Mouse (Mus musculus) thymus, adult 2 months (tissue): ENCODE results near the gene Ttbk2. TPM values are rescaled to one million over a fixed set of nuclear protein-coding genes. Genes with fewer than 3 reads are reported as not detected.
A peak's percentile ranks its signal among the peaks of the same experiment; 100 is the strongest.

ENCODE experiments used
- DNase-seq: peaks from one replicate; pipeline ENCODE4 v3.0.0; 2021
- H3K27ac ChIP-seq: fragments of 200-500 bp; 2 replicates; pipeline ENCODE4 v1.5.1; 2012; ENCODE audit warnings: low read length, control low read depth; ENCODE audit not compliant: control insufficient read depth, insufficient read depth
- H3K27me3 ChIP-seq: fragments of 200-500 bp; 2 replicates; pipeline ENCODE4 v1.6.1; 2012; ENCODE audit warnings: mild to moderate bottlenecking, low read length, moderate library complexity, mixed read lengths; ENCODE audit not compliant: control insufficient read depth, insufficient read depth
- H3K36me3 ChIP-seq: fragments of 200-500 bp; 2 replicates; pipeline ENCODE4 v1.6.1; 2012; ENCODE audit warnings: mild to moderate bottlenecking, low read length, moderate library complexity; ENCODE audit not compliant: control insufficient read depth, insufficient read depth
- H3K4me1 ChIP-seq: fragments of 200-500 bp; replicated peaks from 2 replicates; pipeline ENCODE4 v1.6.1; 2012; ENCODE audit warnings: low read length; ENCODE audit not compliant: control insufficient read depth, insufficient read depth
- H3K4me3 ChIP-seq: fragments of 200-500 bp; 2 replicates; pipeline ENCODE4 v1.5.1; 2012; ENCODE audit warnings: mild to moderate bottlenecking, low read length, control low read depth, moderate library complexity; ENCODE audit not compliant: control insufficient read depth, insufficient read depth
- CTCF ChIP-seq: fragments of 200-500 bp; IDR thresholded peaks from 2 replicates; pipeline ENCODE4 v1.5.1; 2012; ENCODE audit warnings: mild to moderate bottlenecking, control low read depth, low read length, moderate library complexity, borderline replicate concordance; ENCODE audit not compliant: control insufficient read depth, poor library complexity, insufficient read depth; ENCODE audit errors: extremely low read depth
- POLR2A ChIP-seq: fragments of 200-500 bp; IDR thresholded peaks from 2 replicates; pipeline ENCODE4 v1.6.1; 2012; ENCODE audit warnings: mild to moderate bottlenecking, low read length, control low read depth, moderate library complexity; ENCODE audit not compliant: control insufficient read depth, poor library complexity, insufficient read depth; ENCODE audit errors: extremely low read depth
- WGBS: fragments of 180-500 bp; shearing (Covaris S2); methylation state at CpG from one replicate; pipeline ENCODE4 v1.1.7; 2018; 5-methylcytosine and 5-hydroxymethylcytosine counted together
- polyA plus RNA-seq: library from polyadenylated mRNA; depleted of rRNA; stranded (reverse); fragments of >200 nt; gene quantifications from 2 replicates; pipeline ENCODE4 v1.2.3, GENCODE M21; 2012

Ttbk2 gene
- polyA plus RNA-seq, 1 experiment: 5.1 TPM

- DNase-seq: peak; percentile 35
- TF ChIP-seq CTCF: no peak
- no peak for TF ChIP-seq POLR2A
- peak overlapping the region; percentile 91 for H3K4me3 ChIP-seq
- H3K36me3 ChIP-seq: peaks cover 28% of the 10 kb centered on the region
- H3K27me3 ChIP-seq: no peaks in the 10 kb centered on the region
- H3K27ac ChIP-seq: no peak overlapping the region
- 27% methylated on average over 23 of the region's 23 CpGs for whole genome bisulfite sequencing
- peaks cover 15% of the 10 kb centered on the region for H3K4me1 ChIP-seq
These were observed 120.4 kb downstream of the Ttbk2 start for GRCm38 (mm10) chr2:120729775-120730585.

- H3K4me3 ChIP-seq: no peak overlapping the region
These were observed 126.2 kb downstream of the Ttbk2 start for GRCm38 (mm10) chr2:120724176-120724575.

GRCm38 (mm10) chr2:120723621-120724020 is 126.8 kb downstream of the Ttbk2 start:
- H3K36me3 ChIP-seq: peaks cover 91% of the 10 kb centered on the region
- whole genome bisulfite sequencing: 87% methylated on average over 4 of the region's 4 CpGs
- no peaks in the 10 kb centered on the region for H3K27me3 ChIP-seq
- DNase-seq: no peak
- H3K4me3 ChIP-seq: no peak overlapping the region
- no peak for TF ChIP-seq POLR2A
- peaks cover 7% of the 10 kb centered on the region; the same call in 1 of the 2 replicates for H3K4me1 ChIP-seq
- no peak overlapping the region for H3K27ac ChIP-seq

More at GRCm38 (mm10) chr2:120724176-120724575, 126.2 kb downstream of the Ttbk2 start:
- TF ChIP-seq CTCF (no peak), POLR2A (no peak)
- no peaks in the 10 kb centered on the region for H3K27me3 ChIP-seq
- no peak for DNase-seq
- 51% methylated on average over 6 of the region's 6 CpGs for WGBS
- no peak overlapping the region for H3K27ac ChIP-seq
- H3K36me3 ChIP-seq: peaks cover 86% of the 10 kb centered on the region
- H3K4me1 ChIP-seq: peaks cover 7% of the 10 kb centered on the region; the same call in 1 of the 2 replicates

GRCm38 (mm10) chr2:120722491-120722890 is 127.9 kb downstream of the Ttbk2 start:
- Histone ChIP-seq H3K27me3 (no peaks in the 10 kb centered on the region), H3K27ac (no peak overlapping the region), H3K4me1 (peaks cover 7% of the 10 kb centered on the region; the same call in 1 of the 2 replicates), H3K4me3 (no peak overlapping the region), H3K36me3 (peaks cover 100% of the 10 kb centered on the region)
- no peak for TF ChIP-seq CTCF
- no peak for TF ChIP-seq POLR2A
- no peak for DNase-seq
- WGBS: 95% methylated on average over 8 of the region's 8 CpGs

DNA sequence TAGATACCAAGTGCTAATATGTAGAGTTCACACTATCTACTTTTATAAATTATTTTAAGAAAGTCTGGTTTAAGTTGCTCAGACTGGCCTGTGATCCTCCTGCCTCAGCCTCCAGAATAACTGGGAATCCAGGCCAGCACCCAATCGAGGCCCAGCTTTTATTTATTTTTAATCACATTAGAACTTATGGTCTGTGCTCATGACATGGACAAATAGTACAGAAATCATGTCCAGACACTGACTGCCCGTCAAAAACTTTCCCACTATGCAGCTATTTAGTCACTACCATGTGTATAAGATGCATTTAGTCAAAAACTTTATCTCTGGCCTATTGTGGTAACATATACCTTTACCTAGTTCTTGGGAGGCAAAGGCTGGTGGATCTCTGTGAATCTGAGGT is 128.5 kb downstream of the Ttbk2 start:
- H3K4me1 ChIP-seq: peaks cover 7% of the 10 kb centered on the region; the same call in 1 of the 2 replicates
- no peak overlapping the region for H3K4me3 ChIP-seq
- DNase-seq: no peak
- H3K27me3 ChIP-seq: no peaks in the 10 kb centered on the region
- no peak overlapping the region for H3K27ac ChIP-seq
- WGBS: 95% methylated on average over 2 of the region's 2 CpGs
- peaks cover 100% of the 10 kb centered on the region for H3K36me3 ChIP-seq
- TF ChIP-seq POLR2A (no peak), CTCF (no peak)

GRCm38 (mm10) chr2:120720821-120721220 is 129.6 kb downstream of the Ttbk2 start:
- Histone ChIP-seq H3K27ac (no peak overlapping the region), H3K36me3 (peaks cover 96% of the 10 kb centered on the region), H3K4me1 (peaks cover 7% of the 10 kb centered on the region; the same call in 1 of the 2 replicates), H3K4me3 (no peak overlapping the region), H3K27me3 (no peaks in the 10 kb centered on the region)
- DNase-seq: no peak
- TF ChIP-seq POLR2A (no peak), CTCF (no peak)
- 90% methylated on average over 6 of the region's 6 CpGs for WGBS
